Mouse (Mus musculus) lung, adult 10 weeks (tissue): ENCODE measurements around the gene Olfr504. TPM values are rescaled to one million over a fixed set of nuclear protein-coding genes. Genes with fewer than 3 reads are reported as not detected.

Experiments
- polyA plus RNA-seq: library from polyadenylated mRNA; stranded (reverse); fragments of 350-450 nt; fragmentation: Illumina TruSeq; extraction: RNeasy Lipid Tissue Mini Kit (QIAGEN cat#74804); gene quantifications from one replicate; pipeline ENCODE4 v1.2.3, GENCODE M21; 2014; ENCODE audit warnings: low read depth, low replicate concordance; ENCODE audit not compliant: insufficient read depth

Gene Olfr504
- polyA plus RNA-seq = not detected

GRCm38 (mm10) chr7:108565693-108566092 lies at the start of gene Olfr504:
Olfr504 (minus strand) TSS chr7:108565793.

DNA sequence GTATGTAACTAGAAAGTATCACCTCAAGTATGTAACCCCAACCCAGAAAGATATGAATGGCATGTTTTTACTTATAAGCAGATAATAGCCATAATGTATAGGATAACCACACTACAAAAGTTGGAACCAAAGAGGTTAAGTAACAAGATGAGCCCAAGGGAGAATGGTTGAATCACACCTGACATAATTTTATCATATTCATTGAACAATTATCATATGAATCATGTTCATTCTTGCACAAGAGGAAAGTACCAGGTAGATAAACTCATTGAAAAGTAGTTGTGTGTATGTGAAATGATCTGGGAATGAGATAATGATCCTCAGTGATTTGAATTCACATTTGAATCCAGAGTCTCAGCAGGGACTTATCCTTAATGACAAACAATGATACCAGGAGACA lies 44.9 kb upstream of the Olfr504 start, which contains the start of gene Olfr506:
Olfr506 (plus strand) TSS at position 301 of the 400 bp plus-strand sequence.

DNA sequence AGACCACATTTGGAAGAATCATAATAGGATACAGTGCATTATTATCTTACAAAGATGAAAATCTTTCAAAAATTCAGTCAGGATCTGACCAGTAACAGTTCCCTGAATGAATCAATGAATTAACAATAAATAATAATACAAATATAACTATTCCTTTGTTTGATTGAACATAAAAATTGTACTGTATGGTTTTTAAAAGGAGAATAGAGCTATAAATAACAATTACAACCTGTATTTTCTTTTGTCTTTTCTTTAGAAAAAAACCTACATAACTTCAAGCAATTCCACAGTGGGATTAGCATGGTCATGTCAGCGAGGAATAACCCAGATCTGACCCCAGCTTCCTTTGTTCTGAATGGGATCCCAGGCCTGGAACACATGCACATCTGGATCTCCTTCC lies 21.4 kb downstream of the Olfr504 start, which contains the start of gene Olfr503:
Olfr503 (plus strand) TSS at position 301 of the 400 bp plus-strand sequence.

GRCm38 (mm10) chr7:108524965-108525364 lies 40.6 kb downstream of the Olfr504 start, which contains the start of gene Olfr502:
Olfr502 (minus strand) TSS chr7:108525065.

Other genes with a start within 250 kb of the Olfr504 start
- not detected for gene Olfr492, start 242.1 kb downstream of the Olfr504 start, polyA plus RNA-seq
- gene Olfr493, start 218.8 kb downstream of the Olfr504 start, polyA plus RNA-seq = not detected
- gene Olfr494, start 200.5 kb downstream of the Olfr504 start, polyA plus RNA-seq = not detected
- gene Olfr495, start 172.6 kb downstream of the Olfr504 start, polyA plus RNA-seq = not detected
- not detected for gene Olfr497, start 145.4 kb downstream of the Olfr504 start, polyA plus RNA-seq
- gene Olfr498, start 100.5 kb downstream of the Olfr504 start, polyA plus RNA-seq = not detected
- not detected for gene Olfr502, start 40.7 kb downstream of the Olfr504 start, polyA plus RNA-seq
- not detected for gene Olfr503, start 21.3 kb downstream of the Olfr504 start, polyA plus RNA-seq
- gene Olfr506, start 45.0 kb upstream of the Olfr504 start, polyA plus RNA-seq = not detected
- gene Olfr507, start 56.0 kb upstream of the Olfr504 start, polyA plus RNA-seq = not detected
- gene Olfr508, start 64.2 kb upstream of the Olfr504 start, polyA plus RNA-seq = not detected
- not detected for gene Olfr509, start 86.1 kb upstream of the Olfr504 start, polyA plus RNA-seq
- not detected for gene Olfr510, start 100.6 kb upstream of the Olfr504 start, polyA plus RNA-seq
- gene Olfr512, start 147.5 kb upstream of the Olfr504 start, polyA plus RNA-seq = not detected
- not detected for gene Olfr513, start 185.2 kb upstream of the Olfr504 start, polyA plus RNA-seq